Comparison of ENCODE assay signal across 17 mouse cellular contexts in genomic region chr12:50899609-50900447, GRCm38 (mm10).
DNase-seq lines count a peak whose midpoint lies in the region; ATAC-seq lines count a peak whose summit lies in the region.
"Had no signal": no experiment of that assay in that cellular context is flagged by ENCODE, and none has a peak within 500 bp of the region (broad histone marks: within the 10 kb centered on the region; RNA-seq: fewer than 3 reads in every experiment).

No protein-coding gene starts in this region.

- no peak overlapping the region for H3K27ac ChIP-seq in kidney, embryonic 16.5 days (ENCODE audit: low read length)
- no peak overlapping the region for H3K27ac ChIP-seq in forebrain, embryonic 10.5 days
- H3K27ac ChIP-seq: embryonic facial prominence, embryonic 12.5 days; heart, embryonic 10.5 days; midbrain, embryonic 12.5 days had no signal

- 55% methylated on average over 13 of the region's 13 CpGs for WGBS in kidney, embryonic 16.5 days
- WGBS in forebrain, embryonic 10.5 days, result 88% methylated on average over 13 of the region's 13 CpGs

- H3K4me3 ChIP-seq in kidney, embryonic 16.5 days (ENCODE audit: low read length), result no peak overlapping the region
- H3K4me3 ChIP-seq in forebrain, embryonic 10.5 days, result no peak overlapping the region
- H3K4me3 ChIP-seq: embryonic facial prominence, embryonic 12.5 days; heart, embryonic 10.5 days; midbrain, embryonic 12.5 days had no signal

- peak; percentile 34 for DNase-seq in embryo, embryonic 10 days (ENCODE audit: low spot score)
- DNase-seq in embryo, embryonic 9.5 days (ENCODE audit: extremely low spot score), result no peak
- DNase-seq in embryo, embryonic 11 days, result peak; percentile 37
- peak; percentile 70 for DNase-seq in mesoderm, embryonic 11.5 days (ENCODE audit: low read depth, low spot score)
- no peak for DNase-seq in forebrain, embryonic 10.5 days (ENCODE audit: extremely low spot score, low spot score)
- no peak for DNase-seq in adrenal gland, adult 2 months
- DNase-seq in gastrocnemius, postnatal 25 days, result no peak
- DNase-seq: cerebellum, postnatal 10 days; gastrocnemius, postnatal 36 days; heart, postnatal 14 days; lung, postnatal 14 days had no signal

- H3K36me3 ChIP-seq in kidney, embryonic 16.5 days (ENCODE audit: insufficient read depth, low read length), result no peaks in the 10 kb centered on the region
- H3K36me3 ChIP-seq in forebrain, embryonic 10.5 days (replicated peaks), result no peaks in the 10 kb centered on the region
- H3K36me3 ChIP-seq: embryonic facial prominence, embryonic 12.5 days; heart, embryonic 10.5 days; midbrain, embryonic 12.5 days had no signal

- no peak overlapping the region for H3K9ac ChIP-seq in kidney, embryonic 16.5 days (replicated peaks; ENCODE audit: low read length)
- H3K9ac ChIP-seq: embryonic facial prominence, embryonic 12.5 days; midbrain, embryonic 12.5 days had no signal

- no peaks in the 10 kb centered on the region; the same call in 1 of the 2 replicates for H3K9me3 ChIP-seq in kidney, embryonic 16.5 days (ENCODE audit: low read length)
- H3K9me3 ChIP-seq in forebrain, embryonic 10.5 days, result 0 out of 2 replicates have a peak, but pooled peaks cover 4% of the 10 kb centered on the region
- H3K9me3 ChIP-seq: embryonic facial prominence, embryonic 12.5 days; heart, embryonic 10.5 days; midbrain, embryonic 12.5 days had no signal

- peaks cover 10% of the 10 kb centered on the region; the same call in 1 of the 2 replicates for H3K4me1 ChIP-seq in kidney, embryonic 16.5 days (ENCODE audit: insufficient read depth, low read length)
- no peaks in the 10 kb centered on the region for H3K4me1 ChIP-seq in forebrain, embryonic 10.5 days
- H3K4me1 ChIP-seq: embryonic facial prominence, embryonic 12.5 days; heart, embryonic 10.5 days; midbrain, embryonic 12.5 days had no signal

- H3K4me2 ChIP-seq in kidney, embryonic 16.5 days (replicated peaks; ENCODE audit: low read depth, low read length), result no peak overlapping the region
- H3K4me2 ChIP-seq: embryonic facial prominence, embryonic 12.5 days; liver, embryonic 11.5 days; midbrain, embryonic 12.5 days had no signal

- H3K27me3 ChIP-seq in kidney, embryonic 16.5 days (ENCODE audit: insufficient read depth, low read length), result no peaks in the 10 kb centered on the region
- no peaks in the 10 kb centered on the region for H3K27me3 ChIP-seq in forebrain, embryonic 10.5 days (ENCODE audit: poor library complexity, severe bottlenecking)
- H3K27me3 ChIP-seq: embryonic facial prominence, embryonic 12.5 days; midbrain, embryonic 12.5 days had no signal

- ATAC-seq in kidney, embryonic 16.5 days (ENCODE audit: low FRiP score, low TSS enrichment), result peak; percentile 94
- ATAC-seq: hindbrain, embryonic 16.5 days had no signal

Comparison
In these comparisons a context has a peak if more than half of its experiments do, and no peak if none do; other contexts are left out.
1. DNase-seq: peak in embryo, embryonic 10 days (single experiment), embryo, embryonic 11 days (single experiment) and mesoderm, embryonic 11.5 days (single experiment); none in embryo, embryonic 9.5 days (single experiment), forebrain, embryonic 10.5 days (single experiment), adrenal gland, adult 2 months (single experiment) and gastrocnemius, postnatal 25 days (single experiment).